13 mouse cellular contexts compared by ENCODE assay signal in the genomic region with DNA sequence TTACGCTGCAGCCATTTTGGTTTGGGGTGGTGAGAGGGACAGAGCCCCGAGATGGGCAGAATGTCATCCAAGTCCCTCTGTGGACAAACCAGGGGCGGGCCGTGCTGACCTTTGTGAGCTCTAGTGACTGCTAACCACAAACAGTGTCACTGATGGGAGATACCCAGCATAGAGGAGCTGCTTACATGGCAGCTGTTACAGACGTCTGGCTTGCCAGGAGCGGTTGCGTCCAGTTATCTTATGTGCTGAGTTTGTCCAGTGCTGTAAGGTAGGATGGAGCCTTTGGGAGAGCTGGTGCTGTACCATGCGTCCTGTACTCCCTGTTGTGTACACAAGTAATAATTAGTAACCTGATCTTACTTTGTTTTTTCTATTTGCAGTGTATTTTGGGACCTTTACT. TPM values are rescaled to one million over a fixed set of nuclear protein-coding genes. Genes with fewer than 3 reads are reported as not detected.
DNase-seq lines count a peak whose midpoint lies in the region; ATAC-seq and TF ChIP-seq lines count a peak whose summit lies in the region.
"Had no signal": no experiment of that assay in that cellular context is flagged by ENCODE, and none has a peak within 500 bp of the region (broad histone marks: within the 10 kb centered on the region; RNA-seq: fewer than 3 reads in every experiment).

No protein-coding gene starts in this region.

- DNase-seq in heart, adult 8-10 months (ENCODE audit: low spot score): no peak
- DNase-seq in hindbrain, postnatal 0 days (ENCODE audit: low spot score): no peak
- DNase-seq in frontal cortex, adult 2 months (ENCODE audit: extremely low spot score in 1 of 2, low spot score in 1 of 2): no peak
- no peak for DNase-seq in right cerebral cortex, postnatal 36 days (ENCODE audit: low spot score in 2 of 2)
- DNase-seq: embryo, embryonic 11 days; heart, adult 2 months; kidney, postnatal 4 days; lung, postnatal 10 days; retina, postnatal 1 day had no signal

- peaks cover 37% of the 10 kb centered on the region for H3K4me1 ChIP-seq in heart, embryonic 13.5 days
- H3K4me1 ChIP-seq in embryonic facial prominence, embryonic 12.5 days: peaks cover 35% of the 10 kb centered on the region
- H3K4me1 ChIP-seq in hindbrain, postnatal 0 days (ENCODE audit: insufficient read depth, low read length): peaks cover 15% of the 10 kb centered on the region
- H3K4me1 ChIP-seq in midbrain, embryonic 16.5 days (ENCODE audit: control insufficient read depth, insufficient read depth, low read length): peaks cover 37% of the 10 kb centered on the region
- peaks cover 25% of the 10 kb centered on the region for H3K4me1 ChIP-seq in kidney, embryonic 14.5 days (ENCODE audit: control insufficient read depth, insufficient read depth, low read length)

- H3K9ac ChIP-seq in heart, embryonic 13.5 days: peak overlapping the region; percentile 100; the same call in 1 of the 2 replicates
- H3K9ac ChIP-seq in embryonic facial prominence, embryonic 12.5 days: no peak overlapping the region
- H3K9ac ChIP-seq in hindbrain, postnatal 0 days (replicated peaks; ENCODE audit: low read length): 0 out of 2 replicates have a peak overlapping the region, but pooled peaks have one; percentile 19
- H3K9ac ChIP-seq in midbrain, embryonic 16.5 days (ENCODE audit: low read depth, low read length): 0 out of 2 replicates have a peak overlapping the region, but pooled peaks have one; percentile 24
- no peak overlapping the region for H3K9ac ChIP-seq in kidney, embryonic 14.5 days (ENCODE audit: low read depth, low read length)

- ATAC-seq in heart, embryonic 13.5 days (ENCODE audit: extremely low read depth, insufficient number of reproducible peaks, low FRiP score, low TSS enrichment): no peak
- ATAC-seq in embryonic facial prominence, embryonic 12.5 days (ENCODE audit: insufficient number of reproducible peaks, insufficient read depth, low FRiP score, low TSS enrichment): no peak
- no peak for ATAC-seq in hindbrain, postnatal 0 days
- no peak for ATAC-seq in midbrain, embryonic 16.5 days
- ATAC-seq in kidney, embryonic 14.5 days (ENCODE audit: low FRiP score, low TSS enrichment): no peak

- no peaks in the 10 kb centered on the region for H3K27me3 ChIP-seq in heart, embryonic 13.5 days (replicated peaks)
- H3K27me3 ChIP-seq in embryonic facial prominence, embryonic 12.5 days: no peaks in the 10 kb centered on the region
- H3K27me3 ChIP-seq in hindbrain, postnatal 0 days (ENCODE audit: insufficient read depth, low read length): no peaks in the 10 kb centered on the region
- H3K27me3 ChIP-seq in midbrain, embryonic 16.5 days (ENCODE audit: control insufficient read depth, insufficient read depth, low read depth, low read length): no peaks in the 10 kb centered on the region
- no peaks in the 10 kb centered on the region for H3K27me3 ChIP-seq in kidney, embryonic 14.5 days (ENCODE audit: control insufficient read depth, insufficient read depth, low read length)

- no peak for TF ChIP-seq CTCF in hindbrain, postnatal 0 days (IDR thresholded peaks at IDR 0.05; ENCODE audit: low read depth)

- H3K36me3 ChIP-seq in heart, embryonic 13.5 days: peaks cover 67% of the 10 kb centered on the region
- peaks cover 68% of the 10 kb centered on the region for H3K36me3 ChIP-seq in embryonic facial prominence, embryonic 12.5 days
- peaks cover 35% of the 10 kb centered on the region for H3K36me3 ChIP-seq in hindbrain, postnatal 0 days (ENCODE audit: insufficient read depth, low read length)
- peaks cover 17% of the 10 kb centered on the region for H3K36me3 ChIP-seq in midbrain, embryonic 16.5 days (ENCODE audit: control insufficient read depth, insufficient read depth, low read length)
- peaks cover 61% of the 10 kb centered on the region for H3K36me3 ChIP-seq in kidney, embryonic 14.5 days (ENCODE audit: control insufficient read depth, insufficient read depth, low read length)

- WGBS in heart, embryonic 13.5 days: 64% methylated on average over 8 of the region's 8 CpGs
- WGBS in embryonic facial prominence, embryonic 12.5 days: 57% methylated on average over 8 of the region's 8 CpGs
- 66% methylated on average over 8 of the region's 8 CpGs for WGBS in hindbrain, postnatal 0 days
- 78% methylated on average over 8 of the region's 8 CpGs for WGBS in midbrain, embryonic 16.5 days
- WGBS in kidney, embryonic 14.5 days: 74% methylated on average over 8 of the region's 8 CpGs

- H3K4me3 ChIP-seq in heart, embryonic 13.5 days: 0 out of 2 replicates have a peak overlapping the region, but pooled peaks have one; percentile 1
- 0 out of 2 replicates have a peak overlapping the region, but pooled peaks have one; percentile 100 for H3K4me3 ChIP-seq in embryonic facial prominence, embryonic 12.5 days
- no peak overlapping the region for H3K4me3 ChIP-seq in hindbrain, postnatal 0 days (ENCODE audit: low read length)
- H3K4me3 ChIP-seq in midbrain, embryonic 16.5 days (ENCODE audit: low read depth, low read length): no peak overlapping the region
- no peak overlapping the region for H3K4me3 ChIP-seq in kidney, embryonic 14.5 days (ENCODE audit: low read length)
- H3K4me3 ChIP-seq: heart, adult 2 months had no signal

- H3K9me3 ChIP-seq in heart, embryonic 13.5 days: no peaks in the 10 kb centered on the region
- H3K9me3 ChIP-seq in embryonic facial prominence, embryonic 12.5 days: no peaks in the 10 kb centered on the region
- H3K9me3 ChIP-seq in hindbrain, postnatal 0 days (ENCODE audit: low read length): no peaks in the 10 kb centered on the region
- no peaks in the 10 kb centered on the region for H3K9me3 ChIP-seq in midbrain, embryonic 16.5 days (replicated peaks; ENCODE audit: control insufficient read depth, low read length, poor library complexity, severe bottlenecking)
- no peaks in the 10 kb centered on the region for H3K9me3 ChIP-seq in kidney, embryonic 14.5 days (ENCODE audit: control insufficient read depth, low read length)

- H3K27ac ChIP-seq in heart, embryonic 13.5 days (replicated peaks): no peak overlapping the region
- H3K27ac ChIP-seq in embryonic facial prominence, embryonic 12.5 days: no peak overlapping the region
- H3K27ac ChIP-seq in hindbrain, postnatal 0 days: no peak overlapping the region
- H3K27ac ChIP-seq in midbrain, embryonic 16.5 days (ENCODE audit: low read length): no peak overlapping the region
- H3K27ac ChIP-seq in kidney, embryonic 14.5 days (ENCODE audit: low read depth, low read length): no peak overlapping the region
- H3K27ac ChIP-seq: heart, adult 2 months had no signal

- no peak overlapping the region for H3K4me2 ChIP-seq in heart, embryonic 13.5 days
- peak overlapping the region; percentile 95 for H3K4me2 ChIP-seq in embryonic facial prominence, embryonic 12.5 days (replicated peaks)
- 0 out of 2 replicates have a peak overlapping the region, but pooled peaks have one; percentile 81 for H3K4me2 ChIP-seq in hindbrain, postnatal 0 days (ENCODE audit: low read depth, low read length)
- peak overlapping the region; percentile 81 for H3K4me2 ChIP-seq in midbrain, embryonic 16.5 days (ENCODE audit: low read length)
- no peak overlapping the region for H3K4me2 ChIP-seq in kidney, embryonic 14.5 days (replicated peaks; ENCODE audit: low read depth, low read length)

RNA-seq across cellular contexts. Expression of a gene that starts 4.8 kb away (rescaled TPM):
- 59.8 and 61.9 TPM in 2 replicates for polyA plus RNA-seq in heart, embryonic 13.5 days (2015; fragmentation: Nextera tagmentation; extraction: Ambion mirVana)
- total RNA-seq in heart, adult 8-10 months (2022): 10 to 100 TPM; 34.2 to 42.5 (median 36.2) TPM
- polyA plus RNA-seq in embryonic facial prominence, embryonic 12.5 days (2016; fragmentation: Nextera tagmentation; extraction: Ambion mirVana): 275 and 279 TPM in 2 replicates
- total RNA-seq in hindbrain, postnatal 0 days (2014; rRNA removed): 155 and 156 TPM in 2 replicates
- polyA plus RNA-seq in hindbrain, postnatal 0 days (2015; fragmentation: Nextera tagmentation; extraction: Ambion mirVana): 102 and 108 TPM in 2 replicates
- polyA plus RNA-seq in midbrain, embryonic 16.5 days (2015; fragmentation: Nextera tagmentation; extraction: Ambion mirVana): 129 and 164 TPM in 2 replicates
- 81.5 and 118 TPM in 2 replicates for polyA plus RNA-seq in kidney, embryonic 14.5 days (2014; fragmentation: Nextera tagmentation; extraction: Ambion mirVana)
- polyA plus RNA-seq in frontal cortex, adult 2 months (2012; rRNA removed): 92.7 and 95.6 TPM in 2 replicates

Comparison
In these comparisons a context has a peak if more than half of its experiments do, and no peak if none do; other contexts are left out.
1. H3K4me2 ChIP-seq: peak in embryonic facial prominence, embryonic 12.5 days (single experiment), hindbrain, postnatal 0 days (single experiment) and midbrain, embryonic 16.5 days (single experiment); none in heart, embryonic 13.5 days (single experiment) and kidney, embryonic 14.5 days (single experiment).
2. H3K4me3 ChIP-seq: peak in heart, embryonic 13.5 days (single experiment) and embryonic facial prominence, embryonic 12.5 days (single experiment); none in hindbrain, postnatal 0 days (single experiment), midbrain, embryonic 16.5 days (single experiment) and kidney, embryonic 14.5 days (single experiment).
3. H3K9ac ChIP-seq: peak in heart, embryonic 13.5 days (single experiment), hindbrain, postnatal 0 days (single experiment) and midbrain, embryonic 16.5 days (single experiment); none in embryonic facial prominence, embryonic 12.5 days (single experiment) and kidney, embryonic 14.5 days (single experiment).